Mouse (Mus musculus) lung, embryonic 15.5 days (tissue): ENCODE results near the gene Ubqln4. TPM values are rescaled to one million over a fixed set of nuclear protein-coding genes. Genes with fewer than 3 reads are reported as not detected.
A peak's percentile ranks its signal among the peaks of the same experiment; 100 is the strongest.

Experiments
- ATAC-seq: fragments of 200-750 bp; cut with Nextera tagmentation; 2 replicates; pipeline ENCODE4 v1.8.0; 2017; ENCODE audit warnings: moderate number of reproducible peaks, borderline replicate concordance; ENCODE audit not compliant: low FRiP score, low TSS enrichment; ENCODE audit errors: extremely low read depth
- H3K27ac ChIP-seq: fragments of 300-500 bp; sonication (generic); 2 replicates; pipeline ENCODE4 v1.5.1; 2015; ENCODE audit warnings: moderate library complexity, mild to moderate bottlenecking, inconsistent platforms
- H3K27me3 ChIP-seq: fragments of 300-500 bp; sonication (generic); 2 replicates; pipeline ENCODE4 v1.6.1; 2015; ENCODE audit warnings: inconsistent platforms
- H3K36me3 ChIP-seq: fragments of 300-500 bp; sonication (generic); 2 replicates; pipeline ENCODE4 v1.6.1; 2015; ENCODE audit warnings: inconsistent platforms
- H3K4me1 ChIP-seq: fragments of 300-500 bp; sonication (generic); 2 replicates; pipeline ENCODE4 v1.6.1; 2015; ENCODE audit warnings: inconsistent platforms
- H3K4me2 ChIP-seq: fragments of 300-500 bp; sonication (generic); 2 replicates; pipeline ENCODE4 v1.6.1; 2015; ENCODE audit warnings: inconsistent platforms, mild to moderate bottlenecking, moderate library complexity
- H3K4me3 ChIP-seq: fragments of 300-500 bp; sonication (generic); 2 replicates; pipeline ENCODE4 v1.5.1; 2015; ENCODE audit warnings: mild to moderate bottlenecking, inconsistent platforms
- H3K9ac ChIP-seq: fragments of 300-500 bp; sonication (generic); 2 replicates; pipeline ENCODE4 v1.6.1; 2015; ENCODE audit warnings: inconsistent platforms
- H3K9me3 ChIP-seq: fragments of 300-500 bp; sonication (generic); 2 replicates; pipeline ENCODE4 v1.6.1; 2016; ENCODE audit warnings: inconsistent platforms
- WGBS: fragments of 180-500 bp; shearing (Covaris S2); methylation state at CpG from one replicate; pipeline ENCODE4 v1.1.7; 2015; 5-methylcytosine and 5-hydroxymethylcytosine counted together
- polyA plus RNA-seq: library from polyadenylated mRNA; unstranded; fragments of >200 nt; fragmentation: Nextera tagmentation; extraction: Ambion mirVana; gene quantifications from 2 replicates; pipeline ENCODE4 v1.2.1, GENCODE M21; 2015

The Ubqln4 gene
- polyA plus RNA-seq, 1 experiment from 2014 or later, result 46.4 TPM

GRCm38 (mm10) chr3:88544955-88545591 lies 8.5 kb upstream of the Ubqln4 start:
- Histone ChIP-seq H3K27ac (no peak overlapping the region), H3K4me3 (no peak overlapping the region), H3K9ac (no peak overlapping the region), H3K36me3 (peaks cover 7% of the 10 kb centered on the region; the same call in 1 of the 2 replicates), H3K4me2 (no peak overlapping the region), H3K9me3 (no peaks in the 10 kb centered on the region), H3K27me3 (no peaks in the 10 kb centered on the region), H3K4me1 (peaks cover 25% of the 10 kb centered on the region)
- WGBS, result 58% methylated on average over 20 of the region's 20 CpGs
- no peak for ATAC-seq

GRCm38 (mm10) chr3:88546674-88547418 lies 6.7 kb upstream of the Ubqln4 start:
- Histone ChIP-seq H3K36me3 (no peaks in the 10 kb centered on the region), H3K4me1 (peaks cover 22% of the 10 kb centered on the region), H3K27me3 (no peaks in the 10 kb centered on the region), H3K27ac (0 out of 2 replicates have a peak overlapping the region, but pooled peaks have one; percentile 26), H3K9ac (no peak overlapping the region), H3K9me3 (no peaks in the 10 kb centered on the region), H3K4me3 (no peak overlapping the region), H3K4me2 (peak overlapping the region; percentile 6; the same call in 1 of the 2 replicates)
- no peak for ATAC-seq
- 61% methylated on average over 6 of the region's 6 CpGs for WGBS

- Histone ChIP-seq H3K36me3 (no peaks in the 10 kb centered on the region), H3K4me3 (peak within 1 kb of the TSS; percentile 29), H3K9ac (no peak within 1 kb of the TSS), H3K4me2 (peak within 1 kb of the TSS; percentile 47), H3K27ac (peak within 1 kb of the TSS; percentile 86), H3K4me1 (peaks cover 27% of the 10 kb centered on the region), H3K9me3 (no peaks in the 10 kb centered on the region), H3K27me3 (no peaks in the 10 kb centered on the region)
- ATAC-seq, result no peak
- WGBS, result 37% methylated on average over 18 of the region's 18 CpGs
Observed at GRCm38 (mm10) chr3:88548180-88548917, 5.2 kb upstream of the Ubqln4 start, which contains the start of gene Rab25. Gene Rab25 (minus strand): TSS chr3:88548300.

GRCm38 (mm10) chr3:88551586-88551985 lies 2.0 kb upstream of the Ubqln4 start:
- no peaks in the 10 kb centered on the region for H3K27me3 ChIP-seq
- H3K4me3 ChIP-seq, result peak overlapping the region; percentile 59; the same call in 1 of the 2 replicates
- peak overlapping the region; percentile 59; the same call in 1 of the 2 replicates for H3K9ac ChIP-seq
- WGBS, result 81% methylated on average over 4 of the region's 4 CpGs
- no peaks in the 10 kb centered on the region for H3K9me3 ChIP-seq
- peaks cover 7% of the 10 kb centered on the region for H3K36me3 ChIP-seq
- peak overlapping the region; percentile 83 for H3K4me2 ChIP-seq
- peaks cover 33% of the 10 kb centered on the region for H3K4me1 ChIP-seq
- no peak overlapping the region for H3K27ac ChIP-seq
- ATAC-seq, result no peak

DNA sequence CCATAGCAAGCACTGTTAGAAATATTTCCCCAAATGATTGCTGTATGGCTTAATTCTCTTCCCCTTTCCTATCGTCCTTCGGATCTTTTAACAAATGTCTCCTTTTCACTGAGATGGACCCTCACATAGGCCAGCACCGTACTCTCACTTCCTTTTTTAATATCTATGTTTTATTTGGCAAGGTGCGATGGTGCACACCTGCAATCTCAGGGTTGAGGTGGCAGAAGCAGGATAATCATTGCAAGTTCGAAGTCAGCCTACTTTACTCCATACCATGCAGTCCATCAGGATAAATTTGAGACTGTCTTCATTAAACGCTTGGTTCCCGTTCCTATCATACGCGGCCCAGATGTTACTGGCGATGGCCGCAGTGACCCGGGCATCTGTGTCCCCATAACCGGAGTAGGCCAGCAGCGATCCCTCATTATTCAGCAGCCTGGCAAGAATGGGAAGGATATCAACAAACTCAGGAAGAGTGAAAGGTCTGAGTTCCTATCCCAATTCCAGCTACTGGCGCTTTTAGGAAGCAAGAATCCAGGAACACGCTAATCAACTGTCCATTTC lies 1.4 kb upstream of the Ubqln4 start:
- Histone ChIP-seq H3K9me3 (no peaks in the 10 kb centered on the region), H3K4me1 (peaks cover 29% of the 10 kb centered on the region)
- WGBS, result 13% methylated on average over 16 of the region's 16 CpGs

GRCm38 (mm10) chr3:88552676-88553524 lies 658 bp upstream of the Ubqln4 start, which contains the start of gene Lamtor2:
Gene Lamtor2 (minus strand): TSS chr3:88553074.
- Histone ChIP-seq H3K4me3 (peak within 1 kb of the TSS; percentile 59), H3K4me2 (peak within 1 kb of the TSS; percentile 83), H3K27me3 (no peaks in the 10 kb centered on the region), H3K9ac (peak within 1 kb of the TSS; percentile 74), H3K36me3 (peaks cover 18% of the 10 kb centered on the region), H3K9me3 (no peaks in the 10 kb centered on the region), H3K27ac (peak within 1 kb of the TSS; percentile 97), H3K4me1 (peaks cover 28% of the 10 kb centered on the region)
- ATAC-seq, result peak; percentile 91
- WGBS, result under 1% methylated on average over 48 of the region's 48 CpGs

More for the DNA sequence above, 1.4 kb upstream of the Ubqln4 start:
- Histone ChIP-seq H3K27ac (peak overlapping the region; percentile 88), H3K4me3 (peak overlapping the region; percentile 59), H3K9ac (peak overlapping the region; percentile 59), H3K4me2 (peak overlapping the region; percentile 83), H3K36me3 (peaks cover 12% of the 10 kb centered on the region), H3K27me3 (no peaks in the 10 kb centered on the region)
- no peak for ATAC-seq

DNA sequence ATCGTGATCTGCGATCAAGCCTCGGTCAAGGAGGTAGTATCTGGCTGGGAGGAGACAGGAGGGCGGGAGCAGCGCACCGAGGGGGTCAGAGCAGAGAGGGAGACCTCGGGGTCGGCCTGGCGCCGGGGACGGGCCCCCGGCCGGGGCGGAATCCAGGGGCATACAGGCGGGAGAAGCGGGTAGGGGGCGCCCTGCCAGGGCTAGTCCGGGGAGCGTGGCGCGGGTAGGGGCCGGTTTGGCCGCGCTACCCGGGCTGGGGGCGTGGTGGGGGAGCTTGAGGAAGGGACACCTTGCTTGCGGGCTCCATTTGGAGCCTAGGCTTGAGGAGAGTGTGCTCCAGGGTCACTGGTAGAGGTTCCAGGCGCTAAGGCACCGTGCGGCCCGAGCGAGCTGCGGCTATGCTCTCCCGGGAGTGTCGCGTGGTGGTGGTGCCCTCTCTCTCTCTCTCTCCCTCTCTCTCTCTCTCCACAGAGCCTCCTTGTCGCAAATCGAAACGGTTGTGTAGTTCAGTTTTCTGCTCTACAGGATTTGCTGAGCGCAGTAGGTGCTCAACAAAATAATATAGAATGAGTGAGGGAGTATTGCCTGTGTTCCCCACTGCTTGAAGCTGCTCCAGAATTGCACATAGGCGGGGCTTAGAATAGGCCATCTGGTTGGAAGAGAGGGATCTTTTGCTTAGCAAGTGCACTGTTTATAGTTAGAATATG lies 475 bp downstream of the Ubqln4 start:
- H3K4me3 ChIP-seq, result peak overlapping the region; percentile 59
- peak overlapping the region; percentile 83 for H3K4me2 ChIP-seq
- ATAC-seq, result peak; percentile 33
- H3K9ac ChIP-seq, result peak overlapping the region; percentile 74
- H3K4me1 ChIP-seq, result peaks cover 21% of the 10 kb centered on the region
- WGBS, result 0% methylated on average over 41 of the region's 41 CpGs
- H3K9me3 ChIP-seq, result no peaks in the 10 kb centered on the region
- H3K27ac ChIP-seq, result peak overlapping the region; percentile 97
- no peaks in the 10 kb centered on the region for H3K27me3 ChIP-seq
- peaks cover 30% of the 10 kb centered on the region for H3K36me3 ChIP-seq

GRCm38 (mm10) chr3:88555069-88555605 lies 1.6 kb downstream of the Ubqln4 start:
- peak overlapping the region; percentile 83 for H3K4me2 ChIP-seq
- H3K9me3 ChIP-seq, result no peaks in the 10 kb centered on the region
- peaks cover 41% of the 10 kb centered on the region for H3K36me3 ChIP-seq
- peak overlapping the region; percentile 59; the same call in 1 of the 2 replicates for H3K4me3 ChIP-seq
- H3K27ac ChIP-seq, result no peak overlapping the region
- H3K27me3 ChIP-seq, result no peaks in the 10 kb centered on the region
- H3K4me1 ChIP-seq, result peaks cover 21% of the 10 kb centered on the region
- H3K9ac ChIP-seq, result no peak overlapping the region
- 84% methylated on average over 5 of the region's 5 CpGs for WGBS
- ATAC-seq, result no peak

DNA sequence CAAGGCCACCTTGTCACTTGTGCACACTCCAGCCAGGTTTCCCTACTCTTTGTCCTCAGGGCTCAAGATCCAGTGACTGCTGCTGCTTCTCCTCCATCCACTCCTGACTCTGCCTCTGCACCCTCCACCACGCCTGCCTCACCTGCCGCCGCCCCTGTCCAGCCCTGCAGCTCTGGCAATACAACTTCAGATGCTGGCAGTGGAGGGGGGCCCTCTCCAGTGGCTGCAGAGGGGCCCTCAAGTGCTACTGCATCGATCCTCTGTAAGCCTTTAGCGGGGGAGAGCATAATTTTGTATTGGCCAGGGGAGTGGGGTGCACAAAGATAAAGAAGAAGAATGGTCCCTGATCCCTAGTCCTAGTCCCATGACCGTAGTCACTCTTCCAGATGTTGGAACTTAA lies 2.2 kb downstream of the Ubqln4 start:
- H3K36me3 ChIP-seq, result peaks cover 47% of the 10 kb centered on the region
- no peaks in the 10 kb centered on the region for H3K27me3 ChIP-seq
- no peak for ATAC-seq
- WGBS, result 90% methylated on average over 6 of the region's 6 CpGs
- no peak overlapping the region for H3K4me3 ChIP-seq
- no peak overlapping the region for H3K4me2 ChIP-seq
- H3K9me3 ChIP-seq, result no peaks in the 10 kb centered on the region
- H3K27ac ChIP-seq, result no peak overlapping the region
- H3K4me1 ChIP-seq, result peaks cover 21% of the 10 kb centered on the region
- H3K9ac ChIP-seq, result no peak overlapping the region

DNA sequence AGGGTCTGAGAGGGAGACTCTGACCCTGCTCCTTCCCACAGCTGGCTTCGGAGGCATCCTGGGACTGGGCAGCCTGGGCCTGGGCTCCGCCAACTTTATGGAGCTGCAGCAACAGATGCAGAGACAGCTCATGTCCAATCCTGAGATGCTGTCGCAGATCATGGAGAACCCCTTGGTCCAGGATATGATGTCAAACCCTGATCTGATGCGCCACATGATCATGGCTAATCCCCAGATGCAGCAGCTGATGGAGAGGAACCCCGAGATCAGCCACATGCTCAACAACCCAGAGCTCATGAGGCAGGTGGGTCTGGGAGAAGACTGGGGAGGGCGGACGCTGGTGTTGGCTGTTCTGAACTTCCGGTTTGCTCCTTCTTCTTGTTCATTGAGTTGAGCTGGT lies 3.1 kb downstream of the Ubqln4 start:
- no peak overlapping the region for H3K9ac ChIP-seq
- H3K4me3 ChIP-seq, result no peak overlapping the region
- H3K4me2 ChIP-seq, result no peak overlapping the region
- H3K9me3 ChIP-seq, result no peaks in the 10 kb centered on the region
- H3K4me1 ChIP-seq, result peaks cover 18% of the 10 kb centered on the region
- H3K27me3 ChIP-seq, result no peaks in the 10 kb centered on the region
- H3K36me3 ChIP-seq, result peaks cover 52% of the 10 kb centered on the region
- 93% methylated on average over 8 of the region's 8 CpGs for WGBS
- no peak for ATAC-seq
- no peak overlapping the region for H3K27ac ChIP-seq
